Mouse (Mus musculus) small intestine, adult 2 months (tissue): ENCODE data around the gene Duox2. TPM values are rescaled to one million over a fixed set of nuclear protein-coding genes. Genes with fewer than 3 reads are reported as not detected.

Experiments
- H3K27ac ChIP-seq: fragments of 200-500 bp; 2 replicates; pipeline ENCODE4 v1.5.1; 2012; ENCODE audit warnings: low read depth, low read length, control low read depth, inconsistent platforms; ENCODE audit not compliant: insufficient read depth
- H3K27me3 ChIP-seq: fragments of 200-500 bp; 2 replicates; pipeline ENCODE4 v1.6.1; 2012; ENCODE audit warnings: mild to moderate bottlenecking, moderate library complexity, low read length, inconsistent platforms; ENCODE audit not compliant: control insufficient read depth, insufficient read depth
- H3K36me3 ChIP-seq: fragments of 200-500 bp; 2 replicates; pipeline ENCODE4 v1.6.1; 2012; ENCODE audit warnings: mild to moderate bottlenecking, low read length, control low read depth, inconsistent platforms; ENCODE audit not compliant: control insufficient read depth, insufficient read depth
- H3K4me1 ChIP-seq: fragments of 200-500 bp; 2 replicates; pipeline ENCODE4 v1.6.1; 2012; ENCODE audit warnings: low read length, inconsistent platforms, mixed read lengths; ENCODE audit not compliant: control insufficient read depth, insufficient read depth, insufficient read length
- H3K4me3 ChIP-seq: fragments of 200-500 bp; 2 replicates; pipeline ENCODE4 v1.5.1; 2012; ENCODE audit warnings: low read depth, mild to moderate bottlenecking, control low read depth, inconsistent platforms, low read length, moderate library complexity
- CTCF ChIP-seq: fragments of 200-500 bp; IDR thresholded peaks from 2 replicates; pipeline ENCODE4 v1.5.1; 2012; ENCODE audit warnings: low read depth, mild to moderate bottlenecking, control low read depth, inconsistent platforms, low read length, moderate library complexity, mixed read lengths; ENCODE audit not compliant: insufficient replicate concordance, insufficient read length; ENCODE audit errors: extremely low read depth
- POLR2A ChIP-seq: fragments of 200-500 bp; IDR thresholded peaks from 2 replicates; pipeline ENCODE4 v1.6.1; 2012; ENCODE audit warnings: low read depth, mild to moderate bottlenecking, control low read depth, inconsistent platforms, low read length, moderate library complexity
- WGBS: fragments of 180-500 bp; shearing (Covaris S2); methylation state at CpG from one replicate; pipeline ENCODE4 v1.1.7; 2018; 5-methylcytosine and 5-hydroxymethylcytosine counted together
- polyA plus RNA-seq: library from polyadenylated mRNA; depleted of rRNA; stranded (reverse); fragments of >200 nt; gene quantifications from 2 replicates; pipeline ENCODE4 v1.2.3, GENCODE M21; 2012

The Duox2 gene
- polyA plus RNA-seq, 1 experiment, result 133 TPM

DNA sequence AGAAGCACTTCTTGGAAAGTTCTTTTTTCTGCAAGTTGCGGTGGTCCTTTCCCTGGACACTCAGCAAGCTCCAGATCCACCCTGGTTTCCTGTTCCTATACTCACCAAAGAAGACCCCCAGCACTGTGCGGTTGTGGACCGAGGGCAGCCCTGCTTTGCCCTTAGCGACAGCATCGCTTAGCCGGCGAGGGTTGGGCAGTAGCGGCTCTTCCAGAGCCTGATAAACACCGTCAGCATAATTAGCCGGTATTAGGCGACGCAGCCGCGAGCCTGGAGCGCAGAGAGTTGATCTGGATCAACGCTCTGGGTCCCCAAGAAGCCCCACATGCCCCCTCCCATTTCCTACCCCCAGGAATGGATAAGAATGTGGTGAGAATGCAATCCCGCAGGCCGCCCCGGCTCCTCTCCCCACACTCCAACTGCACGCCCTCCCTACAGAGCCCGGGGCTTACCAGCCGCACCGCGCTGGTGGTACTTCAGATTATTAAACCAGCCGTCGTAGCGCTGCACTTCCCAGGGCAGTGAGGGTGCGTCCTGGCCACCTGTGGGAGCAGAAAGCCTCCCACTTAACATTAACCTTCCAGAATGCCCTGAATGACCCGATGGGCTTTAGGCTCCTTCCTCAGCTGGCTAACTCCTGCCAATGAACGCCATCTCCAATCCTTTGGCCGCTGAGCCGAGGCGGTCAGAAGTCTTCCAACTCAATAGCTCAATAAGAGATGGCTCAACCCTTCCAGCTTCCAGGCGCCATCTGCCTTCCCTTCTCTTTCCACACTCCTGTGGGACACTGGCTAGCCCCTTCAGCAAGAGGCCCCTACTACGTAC is 766 bp downstream of the Duox2 start:
- Histone ChIP-seq H3K36me3 (peaks cover 4% of the 10 kb centered on the region; the same call in 1 of the 2 replicates), H3K27ac (no peak overlapping the region), H3K4me3 (peak overlapping the region; percentile 63), H3K27me3 (peaks cover 13% of the 10 kb centered on the region; the same call in 1 of the 2 replicates), H3K4me1 (peaks cover 12% of the 10 kb centered on the region)
- TF ChIP-seq CTCF (no peak), POLR2A (no peak)
- WGBS, result 2% methylated on average over 35 of the region's 35 CpGs

DNA sequence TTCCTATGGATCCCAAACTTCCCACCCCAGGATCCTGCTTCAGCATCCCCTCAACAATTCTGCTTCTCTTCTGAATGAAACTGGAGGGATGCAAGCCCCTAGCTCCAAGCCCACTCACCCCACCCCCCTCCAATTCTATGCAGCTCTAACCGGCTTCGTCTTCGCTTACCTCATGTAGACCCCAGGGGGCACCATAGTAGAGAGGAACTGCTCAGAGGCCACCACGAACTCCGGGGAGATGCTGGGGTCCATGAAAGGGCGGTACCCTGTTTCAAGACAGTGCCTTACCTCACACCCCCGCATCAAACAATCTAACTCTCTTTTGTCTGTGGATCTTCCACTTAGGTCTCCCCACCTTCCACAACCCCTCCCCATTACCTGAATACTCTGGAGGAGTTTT is 3.3 kb downstream of the Duox2 start:
- 59% methylated on average over 7 of the region's 7 CpGs for WGBS
- H3K27me3 ChIP-seq, result 0 out of 2 replicates have a peak, but pooled peaks cover 6% of the 10 kb centered on the region
- no peak overlapping the region for H3K4me3 ChIP-seq
- TF ChIP-seq CTCF (no peak), POLR2A (no peak)
- H3K27ac ChIP-seq, result no peak overlapping the region
- H3K36me3 ChIP-seq, result peaks cover 12% of the 10 kb centered on the region
- peaks cover 3% of the 10 kb centered on the region; the same call in 1 of the 2 replicates for H3K4me1 ChIP-seq

DNA sequence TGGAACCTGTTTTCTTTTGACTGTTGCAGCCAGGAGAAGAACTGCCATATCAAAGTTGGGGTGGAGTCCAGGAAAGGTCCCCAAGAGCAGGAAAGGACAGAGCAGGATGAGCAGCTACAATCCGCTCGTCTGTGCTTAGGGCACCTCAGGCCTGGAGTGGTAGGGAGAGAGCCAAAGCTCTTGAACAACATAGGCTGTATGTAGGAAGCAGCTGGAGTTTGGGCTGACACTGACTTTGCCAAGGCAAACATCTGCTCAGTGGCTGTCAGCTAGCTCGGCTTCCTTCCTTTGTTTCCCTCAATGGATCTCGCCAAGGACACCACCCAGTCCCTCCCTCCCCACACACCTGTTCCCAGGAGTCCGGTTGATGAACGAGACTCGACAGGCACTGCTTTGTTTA is 12.1 kb downstream of the Duox2 start:
- no peaks in the 10 kb centered on the region for H3K4me1 ChIP-seq
- no peak overlapping the region for H3K27ac ChIP-seq

DNA sequence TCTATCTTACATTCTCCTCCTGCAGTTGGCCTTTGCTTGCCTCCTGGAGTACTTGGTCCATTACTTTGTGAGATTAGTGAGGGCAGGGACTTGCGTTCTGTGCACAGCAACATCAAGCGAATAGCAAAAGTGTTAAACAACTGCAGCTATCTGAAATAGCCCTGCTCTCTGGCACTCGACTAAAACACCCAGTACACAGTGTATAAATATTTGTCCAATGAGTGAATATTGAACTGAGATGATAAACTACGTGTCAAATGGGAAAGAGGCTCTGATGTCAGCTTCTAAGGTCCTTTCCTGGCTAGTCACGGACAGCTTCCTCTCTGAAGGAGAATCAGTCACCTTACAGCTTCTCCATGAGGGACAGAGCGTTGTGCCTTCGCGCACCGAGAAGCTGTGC is 14.2 kb downstream of the Duox2 start:
- TF ChIP-seq CTCF (no peak), POLR2A (no peak)
- no peaks in the 10 kb centered on the region for H3K27me3 ChIP-seq
- H3K27ac ChIP-seq, result no peak overlapping the region
- no peaks in the 10 kb centered on the region for H3K4me1 ChIP-seq
- WGBS, result 79% methylated on average over 9 of the region's 9 CpGs
- no peak overlapping the region for H3K4me3 ChIP-seq
- peaks cover 29% of the 10 kb centered on the region for H3K36me3 ChIP-seq

More for the DNA sequence above, 12.1 kb downstream of the Duox2 start:
- peaks cover 32% of the 10 kb centered on the region for H3K36me3 ChIP-seq
- no peaks in the 10 kb centered on the region for H3K27me3 ChIP-seq
- TF ChIP-seq CTCF (no peak), POLR2A (no peak)
- 25% methylated on average over 7 of the region's 7 CpGs for WGBS
- H3K4me3 ChIP-seq, result no peak overlapping the region

DNA sequence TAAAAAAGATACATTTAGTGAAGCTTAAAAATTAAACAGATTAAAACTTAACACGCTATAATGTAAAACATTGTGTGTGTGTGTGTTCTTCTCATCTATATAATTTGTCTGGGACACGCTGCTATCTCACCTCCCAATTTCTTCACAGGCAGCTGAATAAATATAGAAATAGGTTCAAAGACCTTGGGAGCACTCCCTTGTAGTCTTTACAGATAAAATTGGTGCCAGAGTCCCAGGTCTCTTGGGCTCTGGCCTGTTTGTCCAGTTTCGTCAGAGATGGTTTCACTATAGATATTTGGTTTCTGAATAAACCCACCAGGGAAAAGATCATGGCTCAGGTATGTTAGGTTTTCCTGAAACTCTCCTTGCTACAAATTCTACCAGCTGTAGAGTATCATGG is 19.5 kb downstream of the Duox2 start:
- Histone ChIP-seq H3K27ac (no peak overlapping the region), H3K4me3 (no peak overlapping the region), H3K27me3 (no peaks in the 10 kb centered on the region), H3K4me1 (peaks cover 12% of the 10 kb centered on the region; the same call in 1 of the 2 replicates), H3K36me3 (peaks cover 19% of the 10 kb centered on the region)
- WGBS, result 30% methylated on average over 3 of the region's 3 CpGs
- TF ChIP-seq POLR2A, result no peak

DNA sequence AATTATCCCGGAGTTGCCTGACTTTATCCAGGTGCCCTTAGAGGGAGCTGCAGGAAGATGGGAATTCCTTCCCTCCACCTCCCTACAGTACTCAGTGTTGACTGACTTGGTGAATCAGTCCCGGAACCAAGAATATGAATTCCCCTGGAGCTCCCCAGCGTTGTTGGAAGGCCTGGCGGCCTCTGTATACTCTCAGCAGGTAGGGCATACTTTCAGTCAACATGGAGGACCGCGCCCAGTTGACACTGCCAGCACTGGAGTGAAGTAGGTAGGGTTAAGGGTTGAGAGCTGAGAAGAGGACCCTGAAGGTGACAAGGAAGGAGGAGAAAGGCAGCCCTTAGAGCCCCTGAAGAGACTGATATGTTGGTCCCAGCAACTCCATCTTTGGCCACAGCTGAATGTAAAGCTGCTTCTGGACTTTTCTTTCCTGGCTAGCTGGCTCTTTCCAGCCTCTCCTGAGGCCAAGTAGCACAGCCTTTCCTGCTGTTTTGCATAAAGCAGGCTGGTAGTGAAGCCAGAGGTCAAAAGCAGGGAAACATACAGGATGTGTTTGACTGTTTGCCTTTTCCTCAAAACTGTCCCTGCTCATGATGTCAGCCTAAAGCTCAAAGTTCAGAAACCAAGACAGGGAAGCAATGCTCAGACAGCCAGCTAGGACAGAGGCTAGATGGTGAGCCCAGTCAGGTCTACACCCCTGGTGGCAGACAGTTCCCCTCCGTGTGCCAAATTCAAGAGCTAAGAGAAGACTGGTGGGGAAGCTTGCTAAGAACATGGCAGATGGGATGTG is 31.6 kb downstream of the Duox2 start:
- 41% methylated on average over 7 of the region's 7 CpGs for WGBS
- Histone ChIP-seq H3K27ac (peak overlapping the region; percentile 91), H3K36me3 (peaks cover 8% of the 10 kb centered on the region), H3K4me1 (peaks cover 35% of the 10 kb centered on the region; the same call in 1 of the 2 replicates), H3K4me3 (no peak overlapping the region), H3K27me3 (no peaks in the 10 kb centered on the region)
- TF ChIP-seq CTCF (peak; percentile 48; the same call in 1 of the 2 replicates), POLR2A (no peak; the same call in 1 of the 2 replicates)

DNA sequence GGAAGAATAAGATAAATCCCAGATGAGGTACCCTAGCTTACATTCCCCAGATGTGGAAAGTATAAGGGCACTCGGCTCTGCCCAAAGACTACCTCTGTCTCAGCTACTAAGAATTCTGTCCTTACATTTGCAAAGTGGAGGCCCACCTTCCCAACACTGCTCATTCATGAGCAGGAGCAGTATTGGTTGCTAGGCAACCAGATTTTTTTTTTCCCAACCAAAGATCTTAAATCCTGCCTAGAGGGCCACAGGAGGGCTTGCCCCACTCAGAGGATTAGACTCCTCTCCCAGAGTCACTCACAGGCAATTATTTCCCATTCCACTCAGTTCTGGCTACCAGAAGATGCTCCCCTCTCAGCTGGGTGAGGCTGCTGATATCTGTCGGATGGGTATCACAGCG is 33.6 kb downstream of the Duox2 start:
- WGBS, result 95% methylated on average over 3 of the region's 3 CpGs

More for the DNA sequence above, 33.6 kb downstream of the Duox2 start:
- peaks cover 39% of the 10 kb centered on the region for H3K4me1 ChIP-seq
- H3K27ac ChIP-seq, result no peak overlapping the region
- H3K4me3 ChIP-seq, result no peak overlapping the region
- peaks cover 14% of the 10 kb centered on the region for H3K36me3 ChIP-seq
- no peak for TF ChIP-seq POLR2A
- no peak for TF ChIP-seq CTCF
- H3K27me3 ChIP-seq, result no peaks in the 10 kb centered on the region
